Mouse (Mus musculus) liver, embryonic 11.5 days (tissue): ENCODE measurements around the gene Sprr2f. TPM values are rescaled to one million over a fixed set of nuclear protein-coding genes. Genes with fewer than 3 reads are reported as not detected.

Experiments used
- ATAC-seq: fragments of 200-750 bp; cut with Nextera tagmentation; replicated peaks from 2 replicates; pipeline ENCODE4 v1.8.0; 2017; ENCODE audit warnings: moderate number of reproducible peaks, mild to moderate bottlenecking, moderate TSS enrichment, moderate library complexity; ENCODE audit not compliant: low FRiP score
- DNase-seq: peaks from one replicate; pipeline ENCODE4 v3.0.0-alpha.2; 2017; ENCODE audit warnings: low spot score
- H3K27ac ChIP-seq: fragments of 300-500 bp; sonication (generic); 2 replicates; pipeline ENCODE4 v1.5.1; 2014; ENCODE audit warnings: mild to moderate bottlenecking, low read depth, low read length, control low read depth
- H3K27me3 ChIP-seq: fragments of 300-500 bp; sonication (generic); replicated peaks from 2 replicates; pipeline ENCODE4 v1.6.1; 2014; ENCODE audit warnings: low read length, mixed read lengths; ENCODE audit not compliant: control insufficient read depth, insufficient read depth
- H3K36me3 ChIP-seq: fragments of 300-500 bp; sonication (generic); 2 replicates; pipeline ENCODE4 v1.6.1; 2014; ENCODE audit warnings: mild to moderate bottlenecking, low read length, moderate library complexity, mixed read lengths; ENCODE audit not compliant: control insufficient read depth, insufficient read depth
- H3K4me1 ChIP-seq: fragments of 300-500 bp; sonication (generic); replicated peaks from 2 replicates; pipeline ENCODE4 v1.6.1; 2014; ENCODE audit warnings: low read length, mixed read lengths; ENCODE audit not compliant: control insufficient read depth, insufficient read depth
- H3K4me2 ChIP-seq: fragments of 300-500 bp; sonication (generic); 2 replicates; pipeline ENCODE4 v1.6.1; 2014; ENCODE audit warnings: mild to moderate bottlenecking, control low read depth, moderate library complexity
- H3K4me3 ChIP-seq: fragments of 300-500 bp; sonication (generic); 2 replicates; pipeline ENCODE4 v1.5.1; 2014; ENCODE audit warnings: low read depth, low read length, control low read depth
- H3K9ac ChIP-seq: fragments of 300-500 bp; sonication (generic); 2 replicates; pipeline ENCODE4 v1.6.1; 2014; ENCODE audit warnings: low read depth, low read length, control low read depth
- H3K9me3 ChIP-seq: fragments of 300-500 bp; sonication (generic); 2 replicates; pipeline ENCODE4 v1.6.1; 2016; ENCODE audit warnings: low read length, inconsistent platforms, mixed read lengths; ENCODE audit not compliant: control insufficient read depth
- WGBS: fragments of 180-500 bp; shearing (Covaris S2); extraction: QIAGEN DNeasy Blood & Tissue Kit; methylation state at CpG from one replicate; pipeline ENCODE4 v1.1.7; 2014; 5-methylcytosine and 5-hydroxymethylcytosine counted together
- polyA plus RNA-seq: library from polyadenylated mRNA; unstranded; fragments of >200 nt; fragmentation: Nextera tagmentation; extraction: Ambion mirVana; gene quantifications from 2 replicates; pipeline ENCODE4 v1.2.1, GENCODE M21; 2014

Sprr2f gene
- not detected in 2 replicates for polyA plus RNA-seq

- Histone ChIP-seq H3K4me1 (no peaks in the 10 kb centered on the region), H3K27ac (no peak within 1 kb of the TSS), H3K4me3 (no peak within 1 kb of the TSS), H3K9ac (no peak within 1 kb of the TSS), H3K9me3 (no peaks in the 10 kb centered on the region), H3K27me3 (no peaks in the 10 kb centered on the region), H3K36me3 (no peaks in the 10 kb centered on the region), H3K4me2 (no peak within 1 kb of the TSS)
- WGBS = 59% methylated on average over 3 of the region's 3 CpGs
- DNase-seq (no peak), ATAC-seq (no peak)
These were observed at the start of gene Sprr2f for GRCm38 (mm10) chr3:92364887-92365286. Gene Sprr2f (plus strand): TSS chr3:92365187.

GRCm38 (mm10) chr3:92316320-92316719 lies 48.7 kb upstream of the Sprr2f start, which contains the start of gene Sprr2b:
Gene Sprr2b (plus strand): TSS chr3:92316620.
- H3K4me2 ChIP-seq = no peak within 1 kb of the TSS
- H3K27ac ChIP-seq = no peak within 1 kb of the TSS
- H3K36me3 ChIP-seq = no peaks in the 10 kb centered on the region
- ATAC-seq (no peak), DNase-seq (no peak)
- no peak within 1 kb of the TSS for H3K9ac ChIP-seq
- H3K9me3 ChIP-seq = no peaks in the 10 kb centered on the region
- no peaks in the 10 kb centered on the region for H3K27me3 ChIP-seq
- WGBS = 72% methylated on average over 2 of the region's 2 CpGs
- H3K4me1 ChIP-seq = no peaks in the 10 kb centered on the region
- H3K4me3 ChIP-seq = no peak within 1 kb of the TSS

- Histone ChIP-seq H3K27ac (no peak overlapping the region), H3K27me3 (no peaks in the 10 kb centered on the region), H3K9ac (no peak overlapping the region), H3K4me3 (no peak overlapping the region), H3K9me3 (no peaks in the 10 kb centered on the region), H3K4me1 (no peaks in the 10 kb centered on the region), H3K4me2 (no peak overlapping the region), H3K36me3 (no peaks in the 10 kb centered on the region)
- ATAC-seq (no peak), DNase-seq (no peak)
- WGBS = 86% methylated on average over 2 of the region's 2 CpGs
These were observed 47.6 kb upstream of the Sprr2f start for GRCm38 (mm10) chr3:92317384-92317783.

GRCm38 (mm10) chr3:92336278-92336677 lies 28.7 kb upstream of the Sprr2f start:
- no peaks in the 10 kb centered on the region for H3K4me1 ChIP-seq
- no peak overlapping the region for H3K9ac ChIP-seq
- no peaks in the 10 kb centered on the region for H3K36me3 ChIP-seq
- H3K4me3 ChIP-seq = no peak overlapping the region
- DNase-seq (no peak), ATAC-seq (no peak)
- WGBS = 79% methylated on average over 1 of the region's 1 CpGs
- H3K9me3 ChIP-seq = no peaks in the 10 kb centered on the region
- no peak overlapping the region for H3K27ac ChIP-seq
- no peak overlapping the region for H3K4me2 ChIP-seq
- no peaks in the 10 kb centered on the region for H3K27me3 ChIP-seq

GRCm38 (mm10) chr3:92338840-92339239 lies 26.1 kb upstream of the Sprr2f start, which contains the start of gene Sprr2d:
Gene Sprr2d (plus strand): TSS chr3:92339140.
- Histone ChIP-seq H3K36me3 (no peaks in the 10 kb centered on the region), H3K4me1 (no peaks in the 10 kb centered on the region), H3K27me3 (no peaks in the 10 kb centered on the region), H3K4me2 (no peak within 1 kb of the TSS), H3K4me3 (no peak within 1 kb of the TSS), H3K27ac (no peak within 1 kb of the TSS), H3K9ac (no peak within 1 kb of the TSS), H3K9me3 (no peaks in the 10 kb centered on the region)
- DNase-seq = no peak
- whole genome bisulfite sequencing = 90% methylated on average over 5 of the region's 5 CpGs
- no peak for ATAC-seq

GRCm38 (mm10) chr3:92351843-92352242 lies 13.1 kb upstream of the Sprr2f start, which contains the start of gene Sprr2e:
Gene Sprr2e (plus strand): TSS chr3:92352143.
- no peak for DNase-seq
- no peak for ATAC-seq
- Histone ChIP-seq H3K9ac (no peak within 1 kb of the TSS), H3K27me3 (no peaks in the 10 kb centered on the region), H3K36me3 (no peaks in the 10 kb centered on the region), H3K9me3 (no peaks in the 10 kb centered on the region), H3K27ac (no peak within 1 kb of the TSS), H3K4me3 (no peak within 1 kb of the TSS), H3K4me1 (no peaks in the 10 kb centered on the region), H3K4me2 (no peak within 1 kb of the TSS)
- 72% methylated on average over 2 of the region's 2 CpGs for WGBS

- no peak for DNase-seq
- H3K27me3 ChIP-seq = no peaks in the 10 kb centered on the region
- H3K27ac ChIP-seq = no peak overlapping the region
- H3K4me3 ChIP-seq = no peak overlapping the region
- H3K4me2 ChIP-seq = no peak overlapping the region
- H3K9me3 ChIP-seq = no peaks in the 10 kb centered on the region
- no peaks in the 10 kb centered on the region for H3K4me1 ChIP-seq
- no peak overlapping the region for H3K9ac ChIP-seq
- no peak for ATAC-seq
- H3K36me3 ChIP-seq = no peaks in the 10 kb centered on the region
These were observed 3.4 kb upstream of the Sprr2f start for GRCm38 (mm10) chr3:92361619-92362018.

GRCm38 (mm10) chr3:92373613-92374012 lies 8.6 kb downstream of the Sprr2f start:
- H3K4me1 ChIP-seq = no peaks in the 10 kb centered on the region
- no peak for ATAC-seq
- H3K4me3 ChIP-seq = no peak overlapping the region
- H3K36me3 ChIP-seq = no peaks in the 10 kb centered on the region
- no peaks in the 10 kb centered on the region for H3K27me3 ChIP-seq
- 65% methylated on average over 2 of the region's 2 CpGs for WGBS
- DNase-seq = no peak
- no peaks in the 10 kb centered on the region for H3K9me3 ChIP-seq
- H3K4me2 ChIP-seq = no peak overlapping the region
- H3K27ac ChIP-seq = no peak overlapping the region
- no peak overlapping the region for H3K9ac ChIP-seq

- WGBS = 69% methylated on average over 1 of the region's 1 CpGs
- no peak within 1 kb of the TSS for H3K4me3 ChIP-seq
- no peak within 1 kb of the TSS for H3K27ac ChIP-seq
- H3K36me3 ChIP-seq = no peaks in the 10 kb centered on the region
- H3K9ac ChIP-seq = no peak within 1 kb of the TSS
- no peak within 1 kb of the TSS for H3K4me2 ChIP-seq
- ATAC-seq (no peak), DNase-seq (no peak)
- H3K27me3 ChIP-seq = no peaks in the 10 kb centered on the region
- H3K9me3 ChIP-seq = no peaks in the 10 kb centered on the region
- H3K4me1 ChIP-seq = no peaks in the 10 kb centered on the region
These were observed 20.4 kb downstream of the Sprr2f start, which contains the start of gene Sprr2h for GRCm38 (mm10) chr3:92385385-92385784. Gene Sprr2h (plus strand): TSS chr3:92385685.
